ENCODE assay signal across 8 mouse cellular contexts in the genomic region with DNA sequence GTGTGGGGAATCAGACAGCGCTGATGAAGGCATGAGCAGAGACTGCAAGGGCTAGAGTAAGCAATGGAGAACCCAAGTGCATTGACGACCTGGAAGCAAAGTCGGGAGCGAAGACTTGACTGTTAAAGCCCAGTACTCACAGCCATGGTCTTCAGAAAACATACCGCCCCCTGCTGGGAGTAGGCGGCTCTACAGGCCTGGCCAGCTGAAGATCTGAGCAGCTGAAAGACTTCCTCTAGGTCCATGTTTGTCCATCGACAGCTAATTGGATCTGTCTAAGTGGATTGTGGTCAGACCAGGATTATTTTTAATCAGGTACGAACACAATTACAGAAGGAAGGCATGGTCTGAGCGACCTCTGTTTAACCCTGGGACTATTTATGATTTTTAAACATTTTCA.
A peak's percentile ranks its signal among the peaks of the same experiment; 100 is the strongest.
DNase-seq lines count a peak whose midpoint lies in the region; ATAC-seq lines count a peak whose summit lies in the region.

No protein-coding gene starts in this region.

- H3K4me3 ChIP-seq in hindbrain, embryonic 11.5 days (ENCODE audit: low read depth, low read length) = no peak overlapping the region
- no peak overlapping the region for H3K4me3 ChIP-seq in hindbrain, embryonic 13.5 days
- no peak overlapping the region for H3K4me3 ChIP-seq in embryonic facial prominence, embryonic 11.5 days (ENCODE audit: low read depth, low read length)

- no peaks in the 10 kb centered on the region for H3K27me3 ChIP-seq in hindbrain, embryonic 11.5 days (ENCODE audit: control insufficient read depth, insufficient read depth, low read length)
- no peaks in the 10 kb centered on the region for H3K27me3 ChIP-seq in hindbrain, embryonic 13.5 days
- no peaks in the 10 kb centered on the region for H3K27me3 ChIP-seq in embryonic facial prominence, embryonic 11.5 days (ENCODE audit: control insufficient read depth, insufficient read depth, low read length)

- no peak overlapping the region for H3K4me2 ChIP-seq in hindbrain, embryonic 11.5 days (replicated peaks; ENCODE audit: low read depth, low read length)
- no peak overlapping the region for H3K4me2 ChIP-seq in hindbrain, embryonic 13.5 days
- H3K4me2 ChIP-seq in embryonic facial prominence, embryonic 11.5 days (ENCODE audit: low read depth, low read length) = no peak overlapping the region

- H3K9ac ChIP-seq in hindbrain, embryonic 11.5 days (ENCODE audit: low read depth, low read length) = no peak overlapping the region
- no peak overlapping the region for H3K9ac ChIP-seq in hindbrain, embryonic 13.5 days
- no peak overlapping the region for H3K9ac ChIP-seq in embryonic facial prominence, embryonic 11.5 days (replicated peaks; ENCODE audit: low read length)

- ATAC-seq in hindbrain, embryonic 11.5 days (ENCODE audit: low FRiP score) = no peak
- ATAC-seq in hindbrain, embryonic 13.5 days (ENCODE audit: low FRiP score) = no peak
- no peak for ATAC-seq in embryonic facial prominence, embryonic 11.5 days (replicated peaks; ENCODE audit: insufficient number of reproducible peaks, low FRiP score, low TSS enrichment, low read depth)

- H3K27ac ChIP-seq in hindbrain, embryonic 11.5 days (ENCODE audit: low read depth, low read length) = no peak overlapping the region
- H3K27ac ChIP-seq in hindbrain, embryonic 13.5 days = no peak overlapping the region
- no peak overlapping the region for H3K27ac ChIP-seq in embryonic facial prominence, embryonic 11.5 days (replicated peaks; ENCODE audit: low read depth, low read length)

- peak; percentile 47 for DNase-seq in hindbrain, embryonic 11.5 days (ENCODE audit: low spot score)
- DNase-seq in thymus, postnatal 25 days = peak; percentile 8
- DNase-seq in thymus, postnatal 0 days (ENCODE audit: low spot score) = no peak
- DNase-seq in embryonic facial prominence, embryonic 11.5 days (ENCODE audit: low spot score) = peak; percentile 17
- peak; percentile 55 for DNase-seq in retina, embryonic 14.5 days (ENCODE audit: low spot score)
- no peak for DNase-seq in layer of hippocampus, adult 9-10 months (ENCODE audit: low spot score)
- DNase-seq in frontal cortex, postnatal 25 days (ENCODE audit: low spot score in 2 of 2) = no peak

- H3K4me1 ChIP-seq in hindbrain, embryonic 11.5 days (replicated peaks; ENCODE audit: control insufficient read depth, insufficient read depth, low read length) = no peaks in the 10 kb centered on the region
- no peaks in the 10 kb centered on the region for H3K4me1 ChIP-seq in hindbrain, embryonic 13.5 days (replicated peaks)
- no peaks in the 10 kb centered on the region for H3K4me1 ChIP-seq in embryonic facial prominence, embryonic 11.5 days (ENCODE audit: control insufficient read depth, insufficient read depth, low read length)

- no peaks in the 10 kb centered on the region for H3K36me3 ChIP-seq in hindbrain, embryonic 11.5 days (ENCODE audit: control insufficient read depth, insufficient read depth, low read length)
- H3K36me3 ChIP-seq in hindbrain, embryonic 13.5 days = no peaks in the 10 kb centered on the region
- no peaks in the 10 kb centered on the region for H3K36me3 ChIP-seq in embryonic facial prominence, embryonic 11.5 days (replicated peaks; ENCODE audit: control insufficient read depth, insufficient read depth, low read depth, low read length)

- H3K9me3 ChIP-seq in hindbrain, embryonic 11.5 days (ENCODE audit: control insufficient read depth, low read length) = no peaks in the 10 kb centered on the region
- no peaks in the 10 kb centered on the region for H3K9me3 ChIP-seq in hindbrain, embryonic 13.5 days
- H3K9me3 ChIP-seq in embryonic facial prominence, embryonic 11.5 days (replicated peaks; ENCODE audit: control insufficient read depth, low read length) = no peaks in the 10 kb centered on the region

- WGBS in hindbrain, embryonic 11.5 days = 75% methylated on average over 9 of the region's 9 CpGs
- 82% methylated on average over 9 of the region's 9 CpGs for WGBS in hindbrain, embryonic 13.5 days
- 78% methylated on average over 9 of the region's 9 CpGs for WGBS in embryonic facial prominence, embryonic 11.5 days

Comparison
In these comparisons a context has a peak if more than half of its experiments do, and no peak if none do; other contexts are left out.
1. DNase-seq: peak in hindbrain, embryonic 11.5 days (single experiment), thymus, postnatal 25 days (single experiment), embryonic facial prominence, embryonic 11.5 days (single experiment) and retina, embryonic 14.5 days (single experiment); none in thymus, postnatal 0 days (single experiment), layer of hippocampus, adult 9-10 months (single experiment) and frontal cortex, postnatal 25 days (0 of 2).